Mouse (Mus musculus) frontal cortex, adult 2 months (tissue): ENCODE measurements around the gene Taf5. TPM values are rescaled to one million over a fixed set of nuclear protein-coding genes. Genes with fewer than 3 reads are reported as not detected.

Experiments
- DNase-seq, 2 experiments: peaks; one replicate each; pipeline ENCODE4 v3.0.0; 2022; ENCODE audit warnings: low spot score in 1 of 2; ENCODE audit errors: extremely low spot score in 1 of 2
- polyA plus RNA-seq: library from polyadenylated mRNA; depleted of rRNA; stranded (reverse); fragments of >200 nt; gene quantifications from 2 replicates; pipeline ENCODE4 v1.2.3, GENCODE M21; 2012; rRNA removed

Gene Taf5
- 4.7 and 5.0 TPM in 2 replicates for polyA plus RNA-seq

DNA sequence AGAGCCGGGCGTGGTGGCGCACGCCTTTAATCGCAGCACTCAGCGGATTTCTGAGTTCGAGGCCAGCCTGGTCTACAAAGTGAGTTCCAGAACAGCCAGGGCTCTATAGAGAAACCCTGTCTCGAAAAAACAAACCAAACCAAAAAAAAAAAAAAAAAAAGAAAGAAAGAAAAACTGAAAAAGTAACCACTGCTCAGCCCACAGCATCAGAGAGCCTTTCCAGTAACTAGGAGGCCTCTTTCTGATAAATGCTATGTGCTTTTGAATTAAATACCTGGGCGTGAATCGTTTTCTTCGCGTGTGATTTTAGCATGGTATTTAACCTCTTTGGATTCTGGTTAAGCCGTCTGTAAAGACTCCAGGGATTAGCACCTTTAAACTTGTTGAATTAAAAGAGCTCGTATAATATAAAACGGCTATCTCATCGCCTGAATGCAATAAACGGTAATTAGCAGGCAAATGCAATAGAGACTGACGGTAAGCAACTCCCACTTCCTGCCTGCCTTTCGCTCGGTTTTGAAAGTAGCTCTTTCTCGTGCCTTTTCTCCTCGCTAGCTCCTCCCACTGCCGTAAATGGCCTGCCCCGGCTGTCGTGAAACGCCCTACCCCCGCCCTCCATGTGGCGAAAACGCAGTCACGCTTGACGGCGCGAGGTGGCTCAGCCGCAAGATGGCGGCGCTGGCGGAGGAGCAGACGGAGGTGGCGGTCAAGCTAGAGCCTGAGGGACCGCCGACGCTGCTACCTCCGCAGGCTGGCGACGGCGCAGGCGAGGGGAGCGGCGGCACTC is at the start of gene Taf5:
Gene Taf5 (plus strand): TSS at position 651 of the 787 bp plus-strand sequence.
- peak; percentile 90 to 99 for DNase-seq

GRCm38 (mm10) chr19:47017831-47018230 is 49.7 kb upstream of the Taf5 start:
- no peak for DNase-seq

DNA sequence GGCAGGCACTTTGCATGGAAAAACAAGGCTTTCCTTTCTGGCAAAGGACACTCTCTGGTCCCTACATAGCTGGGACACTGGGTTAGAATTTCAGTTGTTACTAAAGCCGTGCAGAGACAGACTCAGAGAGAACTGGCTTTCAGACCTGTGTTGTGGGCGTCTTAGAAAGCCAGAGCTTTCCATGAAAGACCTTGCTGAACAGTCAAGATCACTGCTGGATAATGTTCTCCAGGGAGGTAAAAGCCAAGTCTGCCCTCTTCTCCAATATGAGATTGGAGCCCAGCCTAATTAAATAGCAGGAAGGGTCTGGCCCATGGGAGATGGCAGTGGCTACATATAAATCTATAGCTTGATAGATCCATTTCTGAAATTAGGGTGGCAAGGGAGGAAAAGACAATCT is 49.2 kb upstream of the Taf5 start:
- no peak for DNase-seq

DNA sequence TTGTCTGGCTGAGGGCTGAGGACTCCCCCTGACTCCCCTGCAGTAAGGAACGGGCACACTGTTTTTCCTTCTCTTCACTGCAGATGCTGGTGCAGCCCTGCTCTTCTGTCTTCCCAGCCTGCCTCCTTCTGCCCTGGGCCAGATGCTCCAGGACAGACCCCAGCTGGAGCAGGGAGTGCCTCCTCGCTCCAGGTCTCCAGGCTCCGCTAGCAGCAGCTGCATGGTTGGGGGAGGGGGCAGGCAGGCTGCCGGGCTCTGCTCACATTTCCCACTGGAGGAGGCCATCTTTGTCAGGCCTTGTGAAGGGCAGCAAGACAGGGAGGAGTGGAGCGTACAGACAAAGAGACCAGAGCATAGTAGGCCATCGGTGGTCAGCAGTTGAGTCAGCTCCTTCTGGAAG is 48.2 kb upstream of the Taf5 start:
- DNase-seq = no peak

GRCm38 (mm10) chr19:47022709-47023108 is 44.8 kb upstream of the Taf5 start:
- DNase-seq = no peak

DNA sequence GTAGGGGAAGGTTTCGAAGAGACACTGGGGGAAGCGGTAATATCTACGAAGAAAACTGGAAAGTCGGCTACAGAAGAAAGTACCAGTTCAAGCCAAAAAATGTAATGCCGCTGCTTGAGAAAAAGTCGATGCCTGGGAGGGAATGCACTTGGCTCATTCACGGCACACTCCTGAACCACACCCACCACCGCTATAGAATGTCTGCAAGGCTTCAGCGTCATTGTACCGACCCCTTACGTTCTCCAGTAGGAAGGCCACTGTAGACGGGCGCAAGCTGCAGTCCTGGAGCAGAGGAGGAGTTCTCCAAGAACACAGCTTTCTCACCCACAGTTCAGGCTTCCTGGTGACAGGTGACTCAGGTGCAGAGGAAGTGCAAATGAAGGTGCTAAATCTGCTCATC is 44.0 kb upstream of the Taf5 start:
- DNase-seq = no peak

DNA sequence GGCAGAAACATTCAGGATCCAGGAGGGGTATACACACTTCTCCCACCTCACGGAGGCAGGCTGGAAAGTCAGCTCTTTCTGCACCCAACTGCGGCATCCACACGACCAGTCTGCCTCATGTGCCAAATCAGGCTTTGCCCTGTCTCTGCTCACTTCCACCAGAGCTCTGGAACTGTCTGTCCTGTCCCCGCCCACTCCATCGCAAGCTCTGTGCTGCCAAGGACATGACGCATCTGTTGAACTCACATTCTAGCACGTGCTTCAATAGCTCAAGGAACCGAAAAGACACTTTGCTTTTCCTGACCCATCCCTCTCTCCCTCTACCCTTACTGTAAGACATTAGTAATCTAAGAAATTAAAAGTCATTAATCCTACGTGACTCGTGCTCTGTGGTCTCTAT is 42.6 kb upstream of the Taf5 start:
- DNase-seq = peak in 1 of 2 experiments; percentile 65

DNA sequence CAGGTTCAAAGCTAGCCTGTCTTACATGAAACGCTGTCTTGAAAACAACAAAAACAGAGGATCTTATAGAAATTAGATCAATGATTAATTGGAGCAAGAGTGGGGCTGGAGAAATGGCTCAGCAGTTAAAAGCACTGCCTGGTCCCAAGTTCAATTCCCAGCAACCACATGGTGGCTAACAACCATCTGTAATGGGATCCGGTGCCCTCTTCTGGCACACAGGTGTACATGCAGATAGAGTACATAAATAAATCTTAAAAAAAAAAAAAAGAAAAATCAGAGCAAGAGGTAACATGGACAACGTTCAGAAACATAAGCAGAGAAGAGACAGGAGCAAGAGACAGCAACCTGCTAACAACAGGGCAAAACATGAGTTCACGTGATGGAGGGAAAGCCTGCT is 41.0 kb upstream of the Taf5 start:
- DNase-seq = no peak

GRCm38 (mm10) chr19:47029796-47030195 is 37.8 kb upstream of the Taf5 start:
- DNase-seq = no peak

- DNase-seq = no peak
Observed at GRCm38 (mm10) chr19:47031770-47032169, 35.8 kb upstream of the Taf5 start.

DNA sequence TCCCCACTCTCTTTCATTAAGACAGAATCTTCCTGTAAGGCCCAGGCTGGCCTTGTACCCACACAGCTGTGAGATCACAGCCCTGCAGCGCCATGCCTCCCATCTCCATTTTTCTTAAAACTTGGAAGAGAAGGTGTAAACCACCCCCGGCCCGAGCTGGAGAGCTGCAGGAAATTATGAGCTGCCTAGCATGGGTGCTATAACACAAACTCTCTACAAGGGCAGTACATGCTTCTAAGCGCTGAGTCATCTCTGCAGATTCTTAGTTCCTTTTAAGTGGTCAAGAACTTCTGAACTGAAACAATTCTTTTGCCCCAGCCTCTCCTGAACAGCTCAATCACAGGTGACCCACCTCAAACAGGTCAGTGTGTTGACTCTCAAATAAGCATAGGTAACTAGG is 32.6 kb upstream of the Taf5 start:
- DNase-seq = peak in 1 of 2 experiments; percentile 77

DNA sequence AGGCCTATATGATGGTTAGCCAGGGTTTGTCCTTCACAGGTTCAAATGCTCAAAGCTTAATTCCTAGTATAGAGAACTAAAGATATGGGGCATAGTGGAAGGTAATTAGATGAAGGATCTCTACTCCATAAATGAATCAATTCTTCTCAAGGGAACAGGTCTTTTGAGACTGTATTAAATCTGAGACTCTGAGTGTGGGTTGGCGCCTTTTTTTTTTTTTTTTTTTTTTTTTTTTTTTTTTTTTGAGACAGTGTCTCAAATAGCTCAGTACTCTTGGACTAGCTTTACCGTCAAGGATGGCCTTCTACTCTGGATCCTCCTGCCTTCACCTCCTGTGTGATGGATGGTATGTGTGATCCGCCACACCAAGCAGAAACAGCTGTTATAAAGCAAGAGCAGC is 30.9 kb upstream of the Taf5 start:
- DNase-seq = no peak

DNA sequence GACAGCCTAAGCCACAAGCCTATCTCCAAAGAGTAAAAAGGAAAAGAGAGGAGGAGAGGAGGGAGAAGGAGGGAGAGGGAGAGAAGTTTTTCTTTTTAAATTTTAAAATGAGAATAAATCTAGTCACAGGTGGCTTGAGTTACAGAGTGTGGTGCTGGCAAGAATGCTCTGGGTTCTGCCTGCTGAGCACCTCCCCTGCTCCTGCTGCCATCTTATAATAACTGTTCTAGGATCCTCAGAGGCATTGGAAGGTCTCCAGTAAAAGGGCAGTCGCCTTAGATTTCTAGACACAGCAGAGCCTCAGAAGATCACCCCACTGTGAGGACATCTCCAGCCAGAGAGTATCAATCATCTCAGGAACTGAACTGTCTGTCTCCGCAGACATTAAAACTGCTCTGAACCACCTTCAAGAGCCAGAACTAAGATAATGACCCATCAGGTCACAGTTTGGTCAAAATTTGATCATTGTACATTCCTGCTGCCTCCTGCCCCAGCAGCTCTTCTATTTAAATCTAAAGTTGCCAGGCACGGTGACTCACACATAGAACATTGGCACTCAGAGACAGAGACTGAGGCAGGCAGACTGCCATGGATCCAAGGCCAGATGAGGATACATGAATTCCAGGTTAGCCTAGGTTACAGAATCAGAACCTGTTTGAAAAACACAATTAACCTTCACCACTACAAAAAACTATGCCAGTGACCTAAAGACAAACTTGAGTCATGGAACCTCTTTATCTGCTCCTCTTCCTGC is 26.6 kb upstream of the Taf5 start:
- peak in 1 of 2 experiments; percentile 42 for DNase-seq

- no peak for DNase-seq
Observed at GRCm38 (mm10) chr19:47043608-47044007, 23.9 kb upstream of the Taf5 start.

- DNase-seq = no peak
Observed at GRCm38 (mm10) chr19:47046343-47046742, 21.2 kb upstream of the Taf5 start.

DNA sequence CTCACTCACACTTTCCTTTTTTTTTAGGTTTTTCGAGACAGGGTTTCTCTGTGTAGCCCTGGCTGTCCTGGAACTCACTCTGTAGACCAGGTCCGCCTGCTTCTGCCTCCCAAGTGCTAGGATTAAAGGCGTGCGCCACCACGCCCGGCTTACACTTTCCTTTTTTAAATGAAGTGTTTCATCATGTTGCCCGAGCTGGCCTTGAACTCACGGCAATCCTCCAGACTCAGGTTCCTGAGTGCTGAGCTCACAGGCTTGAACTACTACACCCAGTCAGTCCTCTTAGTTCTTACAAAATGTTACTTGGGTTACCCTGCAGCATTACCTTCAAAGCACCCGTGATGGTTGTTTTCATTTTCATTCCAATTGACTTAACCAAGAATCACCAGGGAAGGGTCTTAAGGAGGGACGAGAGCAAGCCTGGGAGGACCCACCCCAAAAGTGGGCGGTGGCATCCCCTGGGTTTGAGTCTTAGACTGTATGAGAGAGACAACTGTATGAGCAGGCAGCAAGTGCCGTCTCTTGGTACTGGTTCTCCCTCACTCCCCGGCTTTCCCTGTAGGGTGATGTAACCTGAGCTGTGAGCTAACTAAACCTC is 20.2 kb upstream of the Taf5 start:
- no peak for DNase-seq

DNA sequence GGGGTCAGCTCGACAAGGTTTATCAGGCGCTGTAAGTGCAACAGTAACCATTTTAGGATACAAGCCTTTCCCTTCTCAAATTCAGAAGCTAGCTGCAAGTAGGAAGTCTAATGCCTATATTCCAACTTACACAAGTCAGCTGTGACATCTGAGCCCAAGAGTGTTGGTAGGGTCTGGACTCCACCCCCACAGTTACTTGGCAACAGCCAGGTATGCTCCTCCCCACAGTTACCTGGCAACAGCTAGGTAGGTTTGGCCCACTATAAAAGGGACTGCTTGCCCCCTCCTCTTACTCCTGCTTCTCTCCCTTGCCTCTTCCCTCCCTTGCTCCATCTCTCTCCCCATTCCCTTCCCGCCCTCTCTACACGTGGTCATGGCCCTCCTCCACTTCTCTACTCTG is 18.5 kb upstream of the Taf5 start:
- no peak for DNase-seq

GRCm38 (mm10) chr19:47049840-47050239 is 17.7 kb upstream of the Taf5 start:
- no peak for DNase-seq

DNA sequence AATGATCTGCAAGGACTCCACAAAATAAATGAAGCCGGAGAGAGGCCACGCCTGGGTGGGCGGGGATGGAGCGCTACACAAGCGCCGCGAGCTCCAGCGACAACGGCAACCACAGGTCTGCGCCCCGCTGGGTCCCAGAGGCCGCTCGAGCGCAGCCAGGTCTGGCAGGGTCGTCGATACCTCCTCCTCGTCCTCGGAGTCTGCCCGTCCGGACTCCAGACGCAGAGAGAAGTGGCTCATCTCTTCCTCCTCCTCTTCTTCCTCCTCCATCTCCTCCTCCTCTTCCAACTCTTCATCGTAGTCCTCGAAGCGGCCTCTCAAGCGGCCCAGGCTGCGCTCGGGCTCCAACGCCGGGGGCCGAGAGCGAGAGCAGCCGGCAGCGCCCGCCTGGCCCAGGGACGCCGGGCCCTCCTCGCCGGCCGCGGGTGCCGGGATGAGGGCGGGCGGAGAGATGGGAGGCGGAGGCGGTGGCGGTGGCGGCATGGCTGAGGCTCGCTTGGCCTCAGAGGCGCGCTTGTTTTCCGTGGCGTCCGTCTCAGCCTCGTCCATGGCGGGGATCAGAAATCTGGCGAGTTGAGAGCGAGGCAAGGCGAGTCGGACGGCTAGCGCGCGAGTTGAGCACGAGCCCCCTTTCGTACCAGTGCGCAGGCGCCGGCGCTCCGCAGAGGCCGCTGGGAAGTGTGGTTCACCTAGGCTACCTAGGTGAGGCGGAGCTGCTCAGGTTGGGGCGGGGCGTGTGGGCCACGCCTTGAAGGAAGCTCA is 17.1 kb upstream of the Taf5 start, which contains the start of gene Pcgf6:
Gene Pcgf6 (minus strand): TSS at position 636 of the 762 bp plus-strand sequence.
- peak; percentile 56 to 87 for DNase-seq

DNA sequence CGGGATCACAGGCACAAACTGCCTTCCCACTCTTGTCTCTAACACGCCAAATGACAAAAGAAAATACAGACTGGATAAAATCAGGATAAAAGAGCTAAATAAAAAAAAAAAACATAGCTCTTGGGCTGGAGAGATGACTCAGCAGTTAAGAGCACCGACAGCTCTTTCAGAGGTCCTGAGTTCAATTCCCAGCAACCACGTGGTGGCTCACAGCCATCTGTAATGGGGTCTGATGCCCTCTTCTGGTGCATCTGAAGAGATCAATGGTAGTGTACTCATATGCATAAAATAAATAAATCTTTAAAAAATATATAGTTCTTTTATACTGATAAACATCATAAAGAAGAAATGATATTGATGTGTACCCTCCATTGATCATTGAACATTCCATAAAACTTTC is 14.6 kb upstream of the Taf5 start:
- no peak for DNase-seq

DNA sequence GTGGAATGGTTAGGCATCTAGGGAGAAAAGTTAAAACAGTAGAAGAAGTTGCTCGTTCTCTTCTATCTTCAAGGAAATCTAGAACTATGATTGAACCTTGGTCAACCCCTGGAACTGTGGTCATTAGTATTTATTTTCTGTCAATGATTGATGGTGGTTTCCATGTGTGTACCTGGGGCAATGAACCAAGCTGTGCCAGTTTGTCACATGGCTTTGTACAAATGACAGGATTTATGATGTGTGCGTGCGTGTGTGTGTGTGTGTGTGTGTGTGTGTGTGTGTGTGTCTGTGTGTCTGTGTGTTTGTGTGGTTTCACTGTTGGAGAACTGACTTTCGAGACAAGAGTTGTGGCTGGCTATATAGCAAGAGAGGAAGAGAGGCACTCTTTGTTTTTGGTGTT is 14.1 kb upstream of the Taf5 start:
- no peak for DNase-seq
